Mouse (Mus musculus) liver, embryonic 13.5 days (tissue): ENCODE measurements around the gene AK157302. TPM values are rescaled to one million over a fixed set of nuclear protein-coding genes. Genes with fewer than 3 reads are reported as not detected.
"Not testable (repeated sequence)": the region's sequence is repeated elsewhere in the genome, so short reads cannot be mapped to it uniquely, and the experiment has no call there.

Experiments
- ATAC-seq: fragments of 200-750 bp; cut with Nextera tagmentation; 2 replicates; pipeline ENCODE4 v1.8.0; 2017; ENCODE audit warnings: low read depth, mild to moderate bottlenecking, moderate number of reproducible peaks, moderate library complexity
- DNase-seq: peaks from one replicate; pipeline ENCODE4 v3.0.0; 2022
- H3K27ac ChIP-seq: fragments of 300-500 bp; sonication (generic); 2 replicates; pipeline ENCODE4 v1.5.1; 2015; ENCODE audit warnings: moderate library complexity, mild to moderate bottlenecking, inconsistent platforms
- H3K27me3 ChIP-seq: fragments of 300-500 bp; sonication (generic); 2 replicates; pipeline ENCODE4 v1.6.1; 2015; ENCODE audit warnings: mild to moderate bottlenecking, inconsistent platforms
- H3K36me3 ChIP-seq: fragments of 300-500 bp; sonication (generic); 2 replicates; pipeline ENCODE4 v1.6.1; 2015; ENCODE audit warnings: mild to moderate bottlenecking, inconsistent platforms
- H3K4me1 ChIP-seq: fragments of 300-500 bp; sonication (generic); replicated peaks from 2 replicates; pipeline ENCODE4 v1.6.1; 2015; ENCODE audit warnings: inconsistent platforms
- H3K4me2 ChIP-seq: fragments of 300-500 bp; sonication (generic); 2 replicates; pipeline ENCODE4 v1.6.1; 2015; ENCODE audit warnings: inconsistent platforms, mild to moderate bottlenecking, moderate library complexity
- H3K4me3 ChIP-seq: fragments of 300-500 bp; sonication (generic); replicated peaks from 2 replicates; pipeline ENCODE4 v1.5.1; 2015; ENCODE audit warnings: mild to moderate bottlenecking, inconsistent platforms
- H3K9ac ChIP-seq: fragments of 300-500 bp; sonication (generic); 2 replicates; pipeline ENCODE4 v1.6.1; 2015; ENCODE audit warnings: mild to moderate bottlenecking, inconsistent platforms
- H3K9me3 ChIP-seq: fragments of 300-500 bp; sonication (generic); replicated peaks from 2 replicates; pipeline ENCODE4 v1.6.1; 2016; ENCODE audit warnings: inconsistent platforms
- WGBS: fragments of 180-500 bp; shearing (Covaris S2); methylation state at CpG from one replicate; pipeline ENCODE4 v1.1.7; 2015; ENCODE audit not compliant: insufficient replicate concordance; 5-methylcytosine and 5-hydroxymethylcytosine counted together
- polyA plus RNA-seq: library from polyadenylated mRNA; unstranded; fragments of >200 nt; fragmentation: Nextera tagmentation; extraction: Ambion mirVana; gene quantifications from 2 replicates; pipeline ENCODE4 v1.2.1, GENCODE M21; 2015

The AK157302 gene
- polyA plus RNA-seq, 1 experiment from 2014 or later: 0.77 TPM

- 8% methylated on average over 9 of the region's 9 CpGs for WGBS
- Histone ChIP-seq H3K27ac (no peak overlapping the region), H3K4me3 (no peak overlapping the region), H3K36me3 (no peaks in the 10 kb centered on the region), H3K4me2 (peak overlapping the region; percentile 97), H3K9ac (no peak overlapping the region), H3K27me3 (peaks cover 15% of the 10 kb centered on the region), H3K9me3 (no peaks in the 10 kb centered on the region), H3K4me1 (peaks cover 27% of the 10 kb centered on the region)
- ATAC-seq (no peak), DNase-seq (peak; percentile 11)
These were observed 25.9 kb upstream of the AK157302 start for GRCm38 (mm10) chr13:21469097-21469496.

GRCm38 (mm10) chr13:21472427-21472826, 22.6 kb upstream of the AK157302 start:
- no peak for ATAC-seq
- H3K9ac ChIP-seq: no peak overlapping the region
- 26% methylated on average over 4 of the region's 4 CpGs for WGBS

GRCm38 (mm10) chr13:21478759-21479670, 16.0 kb upstream of the AK157302 start, which contains the start of the genes Zkscan4 and Gm10065:
TSS of gene Zkscan4 (plus strand) at chr13:21478907.
TSS of gene Gm10065 (minus strand) at chr13:21479441.
- Histone ChIP-seq H3K4me3 (peak within 1 kb of the TSS; percentile 55), H3K9ac (peak within 1 kb of the TSS; percentile 59), H3K27me3 (peaks cover 20% of the 10 kb centered on the region), H3K4me2 (peak within 1 kb of the TSS; percentile 66)
- H3K9me3 ChIP-seq, H3K4me1 ChIP-seq, H3K27ac ChIP-seq, H3K36me3 ChIP-seq, DNase-seq: not testable (repeated sequence)
- 4% methylated on average over 31 of the region's 31 CpGs for WGBS
- peak; percentile 55 for ATAC-seq

More at GRCm38 (mm10) chr13:21472427-21472826, 22.6 kb upstream of the AK157302 start:
- no peak for DNase-seq
- peaks cover 13% of the 10 kb centered on the region for H3K27me3 ChIP-seq
- H3K27ac ChIP-seq: no peak overlapping the region
- H3K9me3 ChIP-seq: no peaks in the 10 kb centered on the region
- H3K36me3 ChIP-seq: no peaks in the 10 kb centered on the region
- H3K4me3 ChIP-seq: no peak overlapping the region
- H3K4me1 ChIP-seq: peaks cover 27% of the 10 kb centered on the region
- no peak overlapping the region for H3K4me2 ChIP-seq

GRCm38 (mm10) chr13:21486881-21487280, 8.1 kb upstream of the AK157302 start:
- Histone ChIP-seq H3K4me2 (no peak overlapping the region), H3K4me1 (no peaks in the 10 kb centered on the region), H3K27me3 (no peaks in the 10 kb centered on the region), H3K36me3 (no peaks in the 10 kb centered on the region), H3K27ac (no peak overlapping the region), H3K4me3 (no peak overlapping the region), H3K9me3 (no peaks in the 10 kb centered on the region), H3K9ac (no peak overlapping the region)
- no peak for ATAC-seq
- DNase-seq: no peak
- 65% methylated on average over 1 of the region's 1 CpGs for WGBS

GRCm38 (mm10) chr13:21492847-21493246, 2.2 kb upstream of the AK157302 start:
- 81% methylated on average over 5 of the region's 5 CpGs for WGBS
- no peaks in the 10 kb centered on the region for H3K4me1 ChIP-seq
- no peak overlapping the region for H3K27ac ChIP-seq
- H3K9me3 ChIP-seq: no peaks in the 10 kb centered on the region
- H3K36me3 ChIP-seq: no peaks in the 10 kb centered on the region
- no peak overlapping the region for H3K4me2 ChIP-seq
- H3K9ac ChIP-seq: no peak overlapping the region
- ATAC-seq: no peak
- no peak overlapping the region for H3K4me3 ChIP-seq
- no peaks in the 10 kb centered on the region for H3K27me3 ChIP-seq
- DNase-seq: no peak

GRCm38 (mm10) chr13:21501182-21501581, 6.2 kb downstream of the AK157302 start, which contains the start of gene Gm11273:
TSS of gene Gm11273 (minus strand) at chr13:21501418.
- ATAC-seq, H3K9ac ChIP-seq, H3K4me2 ChIP-seq, H3K4me3 ChIP-seq, H3K36me3 ChIP-seq, DNase-seq, H3K27me3 ChIP-seq, H3K4me1 ChIP-seq, H3K9me3 ChIP-seq, H3K27ac ChIP-seq: not testable (repeated sequence)
- 82% methylated on average over 17 of the region's 17 CpGs for WGBS

- no peak overlapping the region for H3K4me2 ChIP-seq
- ATAC-seq (no peak), DNase-seq (no peak)
- no peaks in the 10 kb centered on the region for H3K9me3 ChIP-seq
- 62% methylated on average over 5 of the region's 5 CpGs for WGBS
- peaks cover 10% of the 10 kb centered on the region for H3K4me1 ChIP-seq
- no peak overlapping the region for H3K9ac ChIP-seq
- no peaks in the 10 kb centered on the region for H3K36me3 ChIP-seq
- H3K27me3 ChIP-seq: no peaks in the 10 kb centered on the region
- H3K4me3 ChIP-seq: no peak overlapping the region
- no peak overlapping the region for H3K27ac ChIP-seq
These were observed 7.3 kb downstream of the AK157302 start for GRCm38 (mm10) chr13:21502296-21502695.

GRCm38 (mm10) chr13:21506221-21506649, 11.2 kb downstream of the AK157302 start:
- H3K4me3 ChIP-seq: peak overlapping the region; percentile 67
- WGBS: under 1% methylated on average over 21 of the region's 21 CpGs
- DNase-seq: peak; percentile 79
- H3K4me2 ChIP-seq: peak overlapping the region; percentile 60
- no peaks in the 10 kb centered on the region for H3K36me3 ChIP-seq
- peak; percentile 100 for ATAC-seq
- no peaks in the 10 kb centered on the region for H3K27me3 ChIP-seq
- peak overlapping the region; percentile 69 for H3K9ac ChIP-seq
- no peaks in the 10 kb centered on the region for H3K9me3 ChIP-seq
- peak overlapping the region; percentile 26; the same call in 1 of the 2 replicates for H3K27ac ChIP-seq
- peaks cover 10% of the 10 kb centered on the region for H3K4me1 ChIP-seq

GRCm38 (mm10) chr13:21530136-21530535, 35.1 kb downstream of the AK157302 start:
- no peak overlapping the region for H3K27ac ChIP-seq
- WGBS: 32% methylated on average over 7 of the region's 7 CpGs
- peak overlapping the region; percentile 30; the same call in 1 of the 2 replicates for H3K9ac ChIP-seq
- DNase-seq (no peak), ATAC-seq (no peak)
- H3K27me3 ChIP-seq: no peaks in the 10 kb centered on the region
- peaks cover 15% of the 10 kb centered on the region for H3K4me1 ChIP-seq
- H3K9me3 ChIP-seq: no peaks in the 10 kb centered on the region
- H3K36me3 ChIP-seq: peaks cover 15% of the 10 kb centered on the region
- H3K4me3 ChIP-seq: peak overlapping the region; percentile 74
- H3K4me2 ChIP-seq: peak overlapping the region; percentile 75

GRCm38 (mm10) chr13:21530781-21531201, 35.8 kb downstream of the AK157302 start, which contains the start of gene Zkscan8:
TSS of gene Zkscan8 (minus strand) at chr13:21531120.
- peak within 1 kb of the TSS; percentile 74 for H3K4me3 ChIP-seq
- WGBS: under 1% methylated on average over 39 of the region's 39 CpGs
- ATAC-seq (peak; percentile 97), DNase-seq (peak; percentile 82)
- H3K4me1 ChIP-seq: peaks cover 15% of the 10 kb centered on the region
- H3K27me3 ChIP-seq: no peaks in the 10 kb centered on the region
- H3K36me3 ChIP-seq: peaks cover 11% of the 10 kb centered on the region
- peak within 1 kb of the TSS; percentile 73 for H3K27ac ChIP-seq
- peak within 1 kb of the TSS; percentile 75 for H3K4me2 ChIP-seq
- peak within 1 kb of the TSS; percentile 84 for H3K9ac ChIP-seq
- H3K9me3 ChIP-seq: no peaks in the 10 kb centered on the region

GRCm38 (mm10) chr13:21542708-21543107, 47.7 kb downstream of the AK157302 start, which contains the start of gene Olfr1366:
TSS of gene Olfr1366 (minus strand) at chr13:21542808.
- no peak within 1 kb of the TSS for H3K27ac ChIP-seq
- no peaks in the 10 kb centered on the region for H3K9me3 ChIP-seq
- ATAC-seq: no peak
- no peak within 1 kb of the TSS for H3K4me3 ChIP-seq
- H3K27me3 ChIP-seq: peaks cover under 1% of the 10 kb centered on the region; the same call in 1 of the 2 replicates
- H3K4me1 ChIP-seq: no peaks in the 10 kb centered on the region
- no peaks in the 10 kb centered on the region for H3K36me3 ChIP-seq
- no peak within 1 kb of the TSS for H3K9ac ChIP-seq
- H3K4me2 ChIP-seq: no peak within 1 kb of the TSS
- 37% methylated on average over 1 of the region's 1 CpGs for WGBS
- DNase-seq: no peak
